Mouse (Mus musculus) lung, adult 2 months (tissue): ENCODE results near the gene Atf6.

Source experiments
- CTCF ChIP-seq: fragments of 200-500 bp; IDR thresholded peaks from 2 replicates; pipeline ENCODE4 v1.5.1; 2011; ENCODE audit warnings: mild to moderate bottlenecking, low read length, control low read depth; ENCODE audit not compliant: insufficient read depth
- POLR2A ChIP-seq: fragments of 200-500 bp; IDR thresholded peaks from 2 replicates; pipeline ENCODE4 v1.6.1; 2011; ENCODE audit warnings: low read depth, mild to moderate bottlenecking, control low read depth, low read length, borderline replicate concordance; ENCODE audit errors: extremely low read depth

GRCm38 (mm10) chr1:170699553-170699952 is 168.0 kb downstream of the Atf6 start:
- TF ChIP-seq POLR2A = no peak
- TF ChIP-seq CTCF = no peak
